Mouse (Mus musculus) cerebellum, adult 11-12 months (tissue): ENCODE results near the gene Mpo.
A peak's percentile ranks its signal among the peaks of the same experiment; 100 is the strongest.

Source experiments
- DNase-seq: peaks from one replicate; pipeline ENCODE4 v3.0.0; 2022

The Mpo gene

DNA sequence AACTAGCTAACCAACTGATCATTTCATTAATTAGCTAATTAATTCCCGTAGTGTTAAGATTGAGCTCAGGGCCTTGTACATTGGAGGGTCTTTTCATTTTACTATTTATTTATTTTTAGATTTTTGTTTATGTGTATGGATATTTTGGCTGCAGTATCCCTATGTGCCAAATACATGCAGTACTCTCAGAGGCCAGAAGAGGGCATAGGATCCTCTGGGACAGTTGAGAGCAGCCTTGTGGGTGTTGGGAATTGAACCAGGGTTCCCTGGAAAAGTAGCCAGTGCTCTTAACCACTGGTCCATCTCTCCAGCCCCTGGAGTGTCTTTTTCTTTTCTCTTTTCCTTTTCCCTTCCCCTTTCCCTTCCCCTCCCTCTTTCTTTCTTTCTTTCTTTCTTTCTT is 12.1 kb downstream of the Mpo start:
- no peak for DNase-seq

DNA sequence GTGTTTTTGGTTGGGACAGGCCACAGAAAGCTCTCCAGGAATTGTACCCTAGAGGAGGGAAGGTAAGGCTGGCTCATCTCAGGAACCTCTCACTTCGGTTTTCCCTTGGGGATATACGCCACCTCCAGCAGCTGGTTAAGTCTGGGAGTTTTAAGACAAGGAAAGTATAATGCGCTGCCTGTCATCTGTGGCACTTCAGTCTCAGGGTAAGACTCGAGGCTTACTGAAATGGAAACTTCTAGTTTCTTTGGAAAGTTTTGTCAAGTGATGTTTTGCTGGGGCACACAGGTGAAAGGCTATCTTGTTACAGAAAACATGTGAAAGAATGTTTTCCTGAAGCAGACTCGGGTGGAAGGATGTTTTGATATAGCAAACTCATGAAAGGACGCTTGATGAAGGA is 14.1 kb downstream of the Mpo start:
- DNase-seq = no peak

DNA sequence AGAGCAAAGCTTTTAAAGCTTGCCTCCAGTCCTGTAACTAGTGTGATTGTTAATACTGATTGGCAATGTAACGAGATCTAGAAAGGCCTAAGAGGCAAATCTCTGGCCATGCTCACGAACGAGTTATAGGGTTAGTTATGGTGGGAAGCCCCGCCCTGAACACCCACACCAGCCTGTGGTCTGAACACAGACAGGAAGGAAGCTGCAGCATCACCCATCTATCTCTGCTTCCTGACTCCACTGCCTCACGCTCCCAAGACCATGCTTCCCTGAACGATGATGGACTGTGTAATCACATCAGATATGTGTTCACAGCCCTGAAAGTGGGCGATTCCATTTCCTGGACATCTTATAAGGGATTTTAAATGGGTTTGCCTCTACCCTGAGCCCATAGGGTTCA is 14.9 kb downstream of the Mpo start:
- no peak for DNase-seq

DNA sequence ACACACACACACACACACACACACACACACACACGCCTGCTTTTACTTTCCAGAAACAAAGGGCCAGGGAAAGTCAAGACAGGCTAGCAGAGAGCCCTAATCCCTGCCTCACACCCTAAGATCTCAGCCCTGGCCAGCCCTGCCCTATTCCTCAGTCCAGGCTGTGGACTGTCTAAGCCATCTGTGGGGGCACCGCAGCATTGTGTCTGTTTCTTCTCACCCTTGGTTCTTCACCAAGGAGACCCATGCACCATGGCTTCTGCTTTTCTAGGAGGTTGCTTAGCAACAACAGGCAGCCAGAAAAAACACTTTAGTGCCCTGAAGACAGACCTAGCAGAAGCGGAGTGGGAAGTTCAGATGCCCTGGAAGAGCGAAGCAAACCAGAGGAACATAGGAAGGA is 18.0 kb downstream of the Mpo start:
- DNase-seq = no peak

DNA sequence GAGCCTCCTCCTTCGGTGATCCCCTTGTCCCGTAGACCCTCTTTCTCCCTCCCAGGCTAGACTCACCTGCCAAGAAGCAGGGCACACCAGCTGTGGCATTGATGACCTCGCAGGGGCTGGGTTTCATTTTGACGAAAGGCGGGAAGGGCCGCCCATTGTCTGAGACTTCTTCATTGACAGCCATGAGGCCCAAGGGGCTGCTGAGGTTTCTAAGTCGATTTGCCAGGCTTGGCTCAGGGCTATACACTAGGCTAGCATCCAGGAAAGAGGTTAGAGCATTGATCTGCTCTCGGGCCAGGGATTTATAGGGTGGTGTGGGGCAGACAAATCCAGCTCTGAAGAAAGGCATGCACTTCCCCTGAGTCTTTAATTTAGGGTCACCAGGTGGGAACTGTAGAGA is 21.4 kb downstream of the Mpo start:
- no peak for DNase-seq

DNA sequence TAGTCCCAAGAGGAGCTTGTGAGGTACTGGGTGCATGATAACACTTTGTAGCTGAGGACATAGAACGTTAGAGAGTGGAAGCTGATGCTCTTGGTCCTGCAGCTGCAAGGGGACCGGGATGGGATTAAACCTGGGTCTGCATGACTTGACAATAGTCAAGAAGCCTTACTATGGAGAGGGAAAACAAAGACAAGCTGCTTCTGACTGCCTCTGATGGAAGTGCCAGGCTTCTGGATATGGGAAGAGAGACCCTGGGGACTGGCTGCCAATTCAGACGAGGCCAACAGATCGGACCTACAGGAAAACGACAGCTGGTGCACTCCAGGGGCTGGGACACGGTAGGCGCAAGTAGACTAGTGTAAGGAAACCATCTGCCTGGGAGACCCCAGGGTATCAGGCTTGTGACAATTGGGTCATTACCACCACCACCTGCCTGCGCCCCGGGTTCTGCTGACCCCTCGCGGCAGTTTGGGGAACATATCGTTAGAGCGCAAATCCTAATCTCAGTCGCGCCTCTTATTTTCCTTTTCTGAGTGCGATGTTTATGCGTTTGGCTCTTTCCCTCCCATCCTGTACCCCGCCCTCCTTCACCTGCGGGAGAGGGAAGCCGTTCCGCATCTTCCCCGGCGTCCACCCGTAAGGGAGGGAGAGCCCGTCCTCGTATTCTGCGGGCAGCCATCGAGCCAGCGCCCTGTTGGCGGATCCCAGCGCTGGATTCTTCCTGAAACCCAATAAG is 23.5 kb downstream of the Mpo start:
- peak; percentile 83 for DNase-seq

DNA sequence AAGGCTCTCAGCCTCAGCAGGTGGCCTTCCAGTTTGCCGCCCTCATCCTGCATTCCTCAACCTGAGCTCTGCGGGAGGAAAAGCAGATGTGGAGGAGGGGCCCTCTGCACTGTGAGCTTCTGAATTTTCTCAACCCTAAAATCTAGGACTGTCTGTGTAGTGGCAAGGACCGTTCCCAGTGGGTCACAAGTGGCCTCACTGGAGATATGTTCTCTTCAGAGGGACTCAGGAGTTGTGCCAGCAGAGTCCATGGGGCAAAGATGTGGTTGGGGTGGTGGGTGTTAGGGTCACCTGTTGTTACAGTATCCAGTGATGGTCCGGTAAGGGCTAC is 24.0 kb downstream of the Mpo start:
- DNase-seq = no peak

DNA sequence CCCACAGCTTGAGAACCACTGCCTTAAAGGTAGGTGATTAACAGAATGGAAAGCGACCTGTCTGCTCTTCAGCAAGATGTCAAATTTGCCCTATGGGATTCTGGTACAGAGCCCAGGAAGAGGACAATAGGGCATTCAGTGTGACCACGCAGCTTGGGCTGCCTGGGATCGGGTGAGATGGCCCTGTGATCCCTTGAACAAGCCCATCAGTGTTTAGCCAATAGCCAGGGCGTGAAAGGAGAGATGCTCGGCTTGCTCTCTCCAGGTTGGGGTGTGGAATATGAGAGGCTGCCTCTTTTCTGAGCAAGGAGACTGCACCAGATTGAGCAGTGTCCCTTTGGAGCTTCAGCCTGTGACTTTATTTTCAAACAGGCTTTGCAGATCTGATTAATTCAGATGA is 28.1 kb downstream of the Mpo start:
- DNase-seq = no peak

DNA sequence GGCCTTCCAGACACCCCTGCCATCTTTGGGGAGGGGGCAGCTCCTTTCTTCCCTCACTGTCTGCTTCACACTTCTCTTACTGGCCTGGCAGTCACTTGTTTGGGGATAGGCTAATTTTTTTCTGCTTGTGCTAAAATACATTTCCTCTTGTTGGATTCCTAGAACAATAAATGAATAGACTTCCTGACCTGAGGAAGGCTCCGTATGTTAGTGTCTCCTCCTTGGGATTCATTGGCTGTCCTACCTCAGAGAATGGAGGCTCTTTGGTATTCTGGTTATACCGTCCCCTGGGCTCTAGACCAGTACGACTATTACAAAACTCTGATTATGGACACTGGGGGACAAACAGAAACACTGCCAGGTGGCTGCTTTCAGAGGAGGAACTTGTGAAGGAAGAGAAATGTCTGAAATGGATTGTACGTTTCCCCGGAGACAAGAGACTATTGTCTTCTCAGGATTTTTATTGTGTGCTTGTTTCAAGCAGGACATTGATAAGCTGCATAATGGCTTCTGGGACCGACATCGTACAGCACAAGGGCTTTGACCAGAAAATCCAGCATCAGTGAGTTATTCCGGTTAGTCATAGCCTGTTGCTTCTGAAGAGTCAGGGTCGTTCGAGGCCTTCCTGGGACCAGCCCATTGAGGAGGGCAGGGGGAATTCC is 35.0 kb downstream of the Mpo start, which contains the start of gene Lpo:
Gene Lpo, minus strand, starts transcription at position 51 of the 662 bp plus-strand sequence.
- DNase-seq = no peak

DNA sequence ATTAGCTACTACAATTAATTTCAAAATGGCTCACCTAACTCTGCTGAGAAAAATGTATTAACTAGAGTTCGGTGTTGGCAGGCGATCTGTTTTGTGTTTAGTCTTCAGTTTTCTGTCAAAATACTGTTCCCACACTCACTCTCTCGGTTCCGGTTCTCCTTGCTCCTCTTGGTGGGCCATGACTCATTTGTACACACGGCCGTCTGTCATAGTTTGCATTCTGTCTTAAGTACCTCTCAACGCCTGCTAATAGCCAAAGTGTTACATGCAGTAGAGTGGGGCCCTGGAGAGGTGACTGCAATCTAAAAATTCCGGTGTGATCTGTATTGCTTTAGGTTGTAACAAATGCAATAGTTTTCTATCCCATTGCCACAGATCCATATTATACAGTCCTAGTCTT is 47.3 kb downstream of the Mpo start:
- no peak for DNase-seq

DNA sequence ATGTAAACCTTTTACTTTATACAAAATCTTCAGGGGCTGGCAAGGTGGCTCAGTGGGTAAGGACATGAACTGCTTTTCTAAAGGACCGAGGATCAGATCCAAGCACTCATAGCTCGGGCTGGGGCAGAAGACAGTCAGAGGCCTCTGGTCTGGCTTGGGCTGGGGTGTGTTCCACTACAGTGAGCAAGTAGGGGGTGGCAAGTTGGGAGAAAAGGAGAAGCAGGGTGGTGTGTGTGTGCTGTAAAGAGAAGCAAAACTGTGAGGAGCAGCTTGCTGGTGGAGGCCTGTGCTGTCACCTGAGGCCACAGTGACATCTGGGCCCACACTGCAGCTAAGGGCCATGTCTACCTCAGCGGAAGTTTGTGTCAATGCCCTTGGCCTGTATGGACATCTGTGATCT is 48.1 kb downstream of the Mpo start:
- no peak for DNase-seq

DNA sequence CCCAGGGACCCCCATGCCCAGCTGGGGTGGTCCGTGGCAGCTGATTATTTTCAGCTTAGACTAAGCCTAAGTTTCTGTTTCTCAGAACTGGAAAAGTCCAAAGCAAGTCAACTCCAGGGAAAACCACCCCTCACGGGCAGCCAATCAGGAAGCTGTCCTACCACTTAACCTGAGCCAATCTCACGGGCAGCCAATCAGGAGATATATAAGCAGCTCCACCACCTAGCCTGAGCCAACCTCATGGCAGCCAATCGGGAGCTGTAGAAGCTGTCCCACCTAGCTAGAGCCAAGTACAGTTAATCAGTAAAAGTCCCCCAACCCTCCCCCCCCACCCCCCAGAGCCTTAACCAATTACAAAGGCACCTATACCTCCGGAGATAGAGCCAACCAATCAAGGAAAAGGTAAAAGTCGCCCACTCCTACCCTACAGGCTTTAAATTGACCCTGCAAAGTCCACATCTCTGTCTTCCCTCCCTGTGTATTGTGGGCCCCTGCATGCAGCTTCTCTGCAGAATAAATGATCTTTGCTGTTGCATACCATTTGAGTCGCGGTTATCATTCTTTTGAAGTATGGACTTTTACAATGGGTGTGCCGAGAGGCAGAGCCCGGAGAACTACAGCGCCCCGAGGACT is 53.7 kb downstream of the Mpo start:
- DNase-seq = no peak

DNA sequence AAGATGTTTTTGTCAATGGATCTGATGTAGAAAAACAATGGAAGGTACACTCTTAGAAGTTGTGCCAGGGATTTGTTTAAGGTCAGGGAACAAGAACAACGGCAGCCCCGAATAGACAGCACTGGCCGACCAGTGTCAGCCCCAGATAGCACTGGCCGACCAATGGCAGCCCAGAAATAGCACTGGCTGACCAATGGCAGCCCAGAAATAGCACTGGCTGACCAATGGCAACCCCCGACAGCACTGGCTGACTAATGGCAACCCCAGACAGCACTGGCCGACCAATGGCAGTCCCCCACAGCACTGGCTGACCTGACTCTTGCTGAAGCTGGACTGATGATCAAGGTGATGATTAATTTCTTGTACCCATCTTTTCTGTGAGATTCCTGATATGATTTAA is 54.5 kb downstream of the Mpo start:
- DNase-seq = no peak

DNA sequence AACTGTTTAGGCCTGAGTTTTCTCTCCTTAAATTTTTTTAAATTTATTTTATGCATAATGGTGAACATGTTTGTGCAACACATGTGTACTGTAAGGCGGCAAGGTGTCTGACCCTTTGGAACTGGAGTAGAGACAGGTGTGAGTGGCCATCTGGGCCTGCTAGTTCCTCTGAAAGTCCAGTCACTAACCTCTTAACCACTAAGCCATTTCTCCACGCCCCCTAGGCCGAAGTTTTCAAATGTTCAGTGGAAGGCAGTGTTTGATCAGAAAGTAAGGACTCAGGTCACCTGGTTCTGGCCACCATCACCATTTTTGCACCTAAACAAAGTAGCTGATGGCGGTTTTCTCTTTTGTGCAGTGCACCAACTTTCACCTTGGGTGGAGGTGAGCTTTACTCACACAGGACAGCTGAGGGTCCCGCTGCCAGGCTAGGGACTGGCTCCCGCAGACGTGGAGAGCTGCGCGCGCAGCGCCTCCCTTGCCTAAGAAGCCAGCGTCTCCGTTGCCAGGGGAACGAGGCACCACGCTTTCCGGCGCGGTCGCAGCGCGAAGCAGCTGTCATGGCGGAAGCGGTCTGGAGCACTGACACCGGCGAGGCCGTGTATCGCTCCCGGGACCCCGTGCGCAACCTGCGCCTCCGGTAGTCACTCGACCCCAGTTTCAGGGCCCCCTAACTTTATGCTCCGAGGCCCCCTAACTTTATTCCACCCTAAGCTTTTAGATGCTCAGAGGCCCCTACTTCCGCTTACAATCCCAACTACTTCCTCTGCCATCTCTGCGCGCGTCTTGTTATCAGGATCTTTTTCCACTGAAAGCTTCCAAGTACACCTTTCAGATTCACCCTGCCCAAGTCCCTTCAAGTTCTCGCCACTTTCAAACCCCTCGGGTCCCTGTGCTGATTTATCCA is 59.6 kb downstream of the Mpo start, which contains the start of gene Mks1:
Gene Mks1, plus strand, starts transcription at position 526 of the 907 bp plus-strand sequence.
- peak; percentile 83 for DNase-seq

DNA sequence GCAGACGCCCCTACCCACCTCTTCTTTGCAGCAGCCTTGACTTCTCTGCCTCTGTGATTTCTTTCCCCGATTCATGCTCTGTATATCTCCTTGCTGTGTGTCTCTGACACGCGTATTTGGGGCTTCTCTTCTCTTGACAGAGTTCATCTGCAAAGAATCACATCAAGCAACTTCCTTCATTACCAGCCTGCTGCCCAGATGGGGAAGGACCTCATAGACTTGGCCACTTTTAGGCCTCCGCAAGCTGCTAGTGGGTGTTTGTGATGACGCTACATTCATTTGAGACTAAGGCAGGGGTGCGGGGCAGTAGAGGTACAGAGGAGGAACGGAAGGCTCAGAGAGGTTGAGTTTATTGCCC is 60.2 kb downstream of the Mpo start:
- peak; percentile 12 for DNase-seq
